Mouse (Mus musculus) CH12.LX (cell line): ENCODE data around the gene Mesd. TPM values are rescaled to one million over a fixed set of nuclear protein-coding genes. Genes with fewer than 3 reads are reported as not detected.

ENCODE experiments used
- DNase-seq: peaks from one replicate; pipeline ENCODE4 v3.0.0-alpha.2; 2013; ENCODE audit errors: extremely low read depth
- H3K27ac ChIP-seq: 2 replicates; pipeline ENCODE4 v1.5.1; 2012; ENCODE audit warnings: low read depth, mild to moderate bottlenecking, control low read depth, moderate library complexity; ENCODE audit not compliant: insufficient read depth
- H3K27me3 ChIP-seq: replicated peaks from 2 replicates; pipeline ENCODE3; 2012; ENCODE audit warnings: inconsistent platforms
- H3K36me3 ChIP-seq, 2 experiments: replicated peaks in 1 of 2; 2 replicates each; pipeline versions ENCODE3 to v1.6.1; 2012; ENCODE audit warnings: inconsistent platforms in 1 of 2, low read length in 1 of 2, mild to moderate bottlenecking in 1 of 2, mixed read lengths in 1 of 2, moderate library complexity in 1 of 2; ENCODE audit not compliant: control insufficient read depth in 1 of 2, insufficient read depth in 1 of 2
- H3K4me1 ChIP-seq, 2 experiments: 2 replicates each; pipeline ENCODE4 v1.6.1; 2012; ENCODE audit warnings: inconsistent platforms in 1 of 2, moderate library complexity in 1 of 2; ENCODE audit not compliant: insufficient read depth in 2 of 2, control insufficient read depth in 1 of 2
- H3K4me2 ChIP-seq: 2 replicates; pipeline ENCODE4 v1.6.1; 2012; ENCODE audit warnings: low read depth, mild to moderate bottlenecking, control low read depth; ENCODE audit not compliant: poor library complexity, insufficient read depth, severe bottlenecking
- H3K4me3 ChIP-seq, 3 experiments: fragments of 150-350 bp in 1 of 3; sonication (generic) in 1 of 3; replicated peaks in 1 of 3; 2 replicates each; pipeline versions ENCODE3 to v1.5.1; 2011 to 2012; ENCODE audit warnings: low read depth in 2 of 3, low read length in 2 of 3, mild to moderate bottlenecking in 2 of 3, moderate library complexity in 2 of 3, control low read depth in 1 of 3, improper control_type of control experiment in 1 of 3, inconsistent platforms in 1 of 3, mixed read lengths in 1 of 3; ENCODE audit not compliant: poor library complexity in 1 of 3
- H3K79me2 ChIP-seq: replicated peaks from 2 replicates; pipeline ENCODE4 v1.6.1; 2012; ENCODE audit warnings: mild to moderate bottlenecking, moderate library complexity; ENCODE audit not compliant: control insufficient read depth, poor library complexity, insufficient read depth, severe bottlenecking; ENCODE audit errors: extremely low read depth
- H3K9ac ChIP-seq: 2 replicates; pipeline ENCODE4 v1.6.1; 2012; ENCODE audit warnings: low read depth, mild to moderate bottlenecking, control low read depth, moderate library complexity; ENCODE audit not compliant: insufficient read depth
- H3K9me3 ChIP-seq: replicated peaks from 2 replicates; pipeline ENCODE3; 2012; ENCODE audit warnings: low read length, inconsistent platforms, mixed read lengths
- CHD1 ChIP-seq: IDR thresholded peaks from 2 replicates; pipeline ENCODE4 v1.6.1; 2012; ENCODE audit warnings: low read depth, low read length, improper control_type of control experiment, inconsistent platforms
- CHD2 ChIP-seq: IDR thresholded peaks from 2 replicates; pipeline ENCODE4 v1.6.1; 2011; ENCODE audit warnings: low read length, improper control_type of control experiment
- CTCF ChIP-seq, 2 experiments: IDR thresholded peaks in 1 of 2; conservative IDR thresholded peaks in 1 of 2; 2 replicates each; pipeline ENCODE4 v1.5.1; 2011 to 2012; ENCODE audit warnings: low read depth in 2 of 2, low read length in 2 of 2, improper control_type of control experiment in 1 of 2, inconsistent platforms in 1 of 2, mild to moderate bottlenecking in 1 of 2, moderate library complexity in 1 of 2
- ELF1 ChIP-seq: IDR thresholded peaks from 2 replicates; pipeline ENCODE4 v1.6.1; 2014; ENCODE audit warnings: low read depth, mild to moderate bottlenecking, inconsistent platforms, low read length, improper control_type of control experiment
- ETS1 ChIP-seq: conservative IDR thresholded peaks from 2 replicates; pipeline ENCODE4 v1.6.1; 2012; ENCODE audit warnings: low read depth, mild to moderate bottlenecking, inconsistent platforms, low read length, improper control_type of control experiment, moderate library complexity
- GABPA ChIP-seq: IDR thresholded peaks from 2 replicates; pipeline ENCODE4 v1.6.1; 2012; ENCODE audit warnings: low read depth, low read length, improper control_type of control experiment, inconsistent platforms; ENCODE audit not compliant: insufficient replicate concordance
- IRF4 ChIP-seq: IDR thresholded peaks from 2 replicates; pipeline ENCODE4 v1.6.1; 2014; ENCODE audit warnings: low read depth, mild to moderate bottlenecking, inconsistent platforms, low read length, improper control_type of control experiment
- JUN ChIP-seq: IDR thresholded peaks from 2 replicates; pipeline ENCODE4 v1.6.1; 2011; ENCODE audit warnings: low read depth, mild to moderate bottlenecking, low read length, improper control_type of control experiment, moderate library complexity; ENCODE audit not compliant: insufficient read depth
- JUND ChIP-seq: conservative IDR thresholded peaks from 2 replicates; pipeline ENCODE4 v1.6.1; 2011; ENCODE audit warnings: low read depth, low read length, improper control_type of control experiment
- KAT2A ChIP-seq: IDR thresholded peaks from 2 replicates; pipeline ENCODE4 v1.6.1; 2012; ENCODE audit warnings: low read length, improper control_type of control experiment, inconsistent platforms; ENCODE audit not compliant: insufficient replicate concordance
- MAFK ChIP-seq: IDR thresholded peaks from 2 replicates; pipeline ENCODE4 v1.6.1; 2011; ENCODE audit warnings: low read length, improper control_type of control experiment; ENCODE audit not compliant: insufficient replicate concordance
- MAZ ChIP-seq: IDR thresholded peaks from 2 replicates; pipeline ENCODE4 v1.6.1; 2012; ENCODE audit warnings: low read depth, mild to moderate bottlenecking, inconsistent platforms, low read length, improper control_type of control experiment, moderate library complexity
- MXI1 ChIP-seq: IDR thresholded peaks from 2 replicates; pipeline ENCODE4 v1.6.1; 2011; ENCODE audit warnings: mild to moderate bottlenecking, low read depth, low read length, improper control_type of control experiment
- MYC ChIP-seq: IDR thresholded peaks from 2 replicates; pipeline ENCODE4 v1.6.1; 2011; ENCODE audit warnings: low read depth, mild to moderate bottlenecking, improper control_type of control experiment, low read length
- PAX5 ChIP-seq: IDR thresholded peaks from 2 replicates; pipeline ENCODE4 v1.6.1; 2012; ENCODE audit warnings: low read length, inconsistent platforms, mixed read lengths
- RAD21 ChIP-seq: IDR thresholded peaks from 2 replicates; pipeline ENCODE4 v1.6.1; 2011; ENCODE audit warnings: low read depth, mild to moderate bottlenecking, low read length, improper control_type of control experiment, moderate library complexity
- RCOR1 ChIP-seq: conservative IDR thresholded peaks from 2 replicates; pipeline ENCODE4 v1.6.1; 2012; ENCODE audit warnings: low read depth, mild to moderate bottlenecking, inconsistent platforms, low read length, improper control_type of control experiment
- SMC3 ChIP-seq: IDR thresholded peaks from 2 replicates; pipeline ENCODE4 v1.6.1; 2011; ENCODE audit warnings: low read depth, low read length, improper control_type of control experiment
- TCF12 ChIP-seq: IDR thresholded peaks from 2 replicates; pipeline ENCODE4 v1.6.1; 2014; ENCODE audit warnings: low read depth, mild to moderate bottlenecking, inconsistent platforms, low read length, improper control_type of control experiment
- UBTF ChIP-seq: IDR thresholded peaks from 2 replicates; pipeline ENCODE4 v1.6.1; 2012; ENCODE audit warnings: low read depth, mild to moderate bottlenecking, inconsistent platforms, low read length, improper control_type of control experiment, moderate library complexity
- USF2 ChIP-seq: conservative IDR thresholded peaks from 2 replicates; pipeline ENCODE4 v1.6.1; 2011; ENCODE audit warnings: low read depth, low read length, improper control_type of control experiment
- ZC3H11A ChIP-seq: IDR thresholded peaks from 2 replicates; pipeline ENCODE4 v1.6.1; 2012; ENCODE audit warnings: low read depth, mild to moderate bottlenecking, inconsistent platforms, low read length, improper control_type of control experiment
- ZMIZ1 ChIP-seq: IDR thresholded peaks from 2 replicates; pipeline ENCODE4 v1.6.1; 2012; ENCODE audit warnings: low read depth, mild to moderate bottlenecking, inconsistent platforms, low read length, improper control_type of control experiment
- ZNF384 ChIP-seq: IDR thresholded peaks from 2 replicates; pipeline ENCODE4 v1.6.1; 2012; ENCODE audit warnings: low read depth, low read length, improper control_type of control experiment, inconsistent platforms
- dilution Hi-C: fragments of 300-500 bp; cut with MboI; formaldehyde crosslinking; loops from 2 replicates; pipeline ENCODE4 v1.14.3; 2020; ENCODE audit warnings: low sequenced_read_pairs; ENCODE audit not compliant: extremely low pct_unique_long_range_greater_than_20kb, extremely low pct_ligation_motif_present
- in situ Hi-C: fragments of 300-500 bp; cut with MboI; formaldehyde crosslinking; loops from 3 replicates; pipeline ENCODE4 v1.14.3; 2019; ENCODE audit warnings: low sequenced_read_pairs, low pct_ligation_motif_present, low pct_unique_long_range_greater_than_20kb, mixed read lengths
- polyA plus RNA-seq: library from polyadenylated mRNA; unstranded; fragments of >175 nt; gene quantifications from 2 replicates; pipeline ENCODE4 v1.2.1, GENCODE M21; 2012; ENCODE audit warnings: low read depth; ENCODE audit not compliant: insufficient read length
- total RNA-seq, 2 experiments: library from RNA; depleted of rRNA; stranded (reverse); fragments of 300-350 nt in 1 of 2; fragments of >200 nt in 1 of 2; gene quantifications; 2 replicates each; pipeline ENCODE4 v1.2.3; 2012 to 2014

Gene Mesd
- total and polyA plus RNA-seq, 3 experiments, result 33.4 to 67.6 (median 40.6) TPM

DNA sequence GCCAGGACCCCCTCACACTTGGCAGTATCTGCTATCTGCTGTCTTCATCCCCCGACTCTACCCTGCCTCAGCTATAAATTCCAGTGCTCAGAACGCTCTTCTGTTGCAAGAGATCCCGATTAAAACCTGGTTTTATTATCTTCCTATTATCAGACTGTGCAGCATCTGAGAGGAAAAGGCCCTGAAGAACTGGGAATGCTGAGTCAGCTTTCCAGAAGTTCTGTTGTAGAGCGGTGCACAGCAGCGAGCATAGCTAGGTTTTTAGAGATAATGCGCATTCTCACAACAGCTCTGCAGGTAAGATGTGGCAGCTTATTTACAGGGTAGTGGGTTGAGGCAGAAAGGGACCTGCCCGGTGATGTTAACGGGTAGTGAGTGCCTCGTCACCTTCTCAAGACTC, 29.7 kb downstream of the Mesd start:
- Histone ChIP-seq H3K9ac (no peak overlapping the region), H3K27me3 (no peaks in the 10 kb centered on the region), H3K27ac (no peak overlapping the region), H3K4me3 (no peak overlapping the region), H3K4me2 (no peak overlapping the region), H3K4me1 (peaks cover 0 to 10% of the 10 kb centered on the region in 2 experiments; a peak in 2 of 4 replicates)
- DNase-seq, result no peak
- dilution Hi-C loops, result no loop called here
- TF ChIP-seq MAFK (peak; percentile 92), CHD1 (no peak), GABPA (no peak), PAX5 (no peak), TCF12 (no peak), MAZ (no peak), JUND (no peak)
- TF ChIP-seq, all 38 proteins: peak for 1
- H3K36me3 ChIP-seq, result no peaks in the 10 kb centered on the region
- H3K9me3 ChIP-seq, result no peaks in the 10 kb centered on the region
- in situ Hi-C loops, result loop anchor here (10.0 kb wide), 1 partner anchor 171 kb away; the partner anchor contains the start of gene Cemip
- H3K79me2 ChIP-seq, result no peaks in the 10 kb centered on the region

DNA sequence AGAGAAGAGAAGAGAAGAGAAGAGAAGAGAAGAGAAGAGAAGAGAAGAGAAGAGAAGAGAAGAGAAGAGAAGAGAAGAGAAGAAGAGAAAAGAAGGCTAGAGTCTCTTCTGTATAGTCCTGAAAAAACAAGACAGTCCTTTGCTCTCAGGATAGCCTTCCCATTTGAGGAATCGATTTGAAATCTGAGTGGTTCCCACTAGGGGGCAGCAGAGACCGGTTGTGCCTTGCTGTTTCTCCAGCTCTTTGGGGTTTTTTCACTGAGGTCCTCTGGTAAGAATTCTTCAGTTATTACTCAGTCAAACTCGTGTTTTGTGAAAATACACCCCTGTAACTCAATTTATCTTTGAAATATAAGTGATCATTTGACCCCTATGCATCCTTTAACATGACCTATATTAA, 30.3 kb downstream of the Mesd start:
- in situ Hi-C loops (loop anchor here (10.0 kb wide), 1 partner anchor 170 kb away; the partner anchor contains the start of gene Cemip), dilution Hi-C loops (no loop called here)
- Histone ChIP-seq H3K27me3 (no peaks in the 10 kb centered on the region), H3K27ac (no peak overlapping the region), H3K4me3 (no peak overlapping the region), H3K79me2 (no peaks in the 10 kb centered on the region)
- DNase-seq, result peak; percentile 71
- TF ChIP-seq TCF12 (no peak), ELF1 (no peak), ZMIZ1 (no peak), ETS1 (no peak), KAT2A (no peak), ZNF384 (peak; percentile 48), IRF4 (peak; percentile 48; the same call in 1 of the 2 replicates), MYC (no peak), SMC3 (peak; percentile 78), MXI1 (no peak), UBTF (no peak), ZC3H11A (peak; percentile 31; the same call in 1 of the 2 replicates), CHD2 (no peak), JUN (no peak), RAD21 (peak; percentile 92), USF2 (no peak), JUND (no peak), MAZ (no peak), RCOR1 (no peak), CTCF (conservative IDR thresholded peaks at IDR 0.05 in 1 of 2, IDR thresholded peaks at IDR 0.05 in 1 of 2; ENCODE audit: low read depth in 2 of 2, low read length in 2 of 2) (peak; percentile 59 to 91; a peak in 3 of 4 replicates)
- TF ChIP-seq, all 38 proteins: peak for 6
- Histone ChIP-seq H3K4me1 (peaks cover 0 to 10% of the 10 kb centered on the region in 2 experiments; a peak in 2 of 4 replicates), H3K4me2 (no peak overlapping the region), H3K9ac (no peak overlapping the region), H3K36me3 (no peaks in the 10 kb centered on the region), H3K9me3 (no peaks in the 10 kb centered on the region)
